In genomic region chr9:66945161-66945560, GRCm38 (mm10) we compare ENCODE assay signal across 8 mouse cellular contexts. TPM values are rescaled to one million over a fixed set of nuclear protein-coding genes. Genes with fewer than 3 reads are reported as not detected.
DNase-seq lines count a peak whose midpoint lies in the region; ATAC-seq and TF ChIP-seq lines count a peak whose summit lies in the region.

No protein-coding gene starts in this region.

- 22% methylated on average over 4 of the region's 4 CpGs for WGBS in heart, embryonic 10.5 days
- 15% methylated on average over 4 of the region's 4 CpGs for WGBS in heart, embryonic 16.5 days
- WGBS in midbrain, embryonic 10.5 days, result 35% methylated on average over 4 of the region's 4 CpGs

- no peaks in the 10 kb centered on the region for H3K9me3 ChIP-seq in heart, embryonic 10.5 days
- no peaks in the 10 kb centered on the region for H3K9me3 ChIP-seq in ES-E14 (ENCODE audit: control insufficient read depth, insufficient read depth, low read depth, low read length)
- no peaks in the 10 kb centered on the region for H3K9me3 ChIP-seq in heart, embryonic 16.5 days (replicated peaks; ENCODE audit: control insufficient read depth, low read length)
- no peaks in the 10 kb centered on the region for H3K9me3 ChIP-seq in midbrain, embryonic 10.5 days (replicated peaks)

- H3K27me3 ChIP-seq in heart, embryonic 10.5 days (ENCODE audit: insufficient read depth, poor library complexity, severe bottlenecking), result no peaks in the 10 kb centered on the region
- H3K27me3 ChIP-seq in heart, embryonic 16.5 days (ENCODE audit: control insufficient read depth, insufficient read depth, low read length), result no peaks in the 10 kb centered on the region
- H3K27me3 ChIP-seq in midbrain, embryonic 10.5 days (ENCODE audit: low read depth, poor library complexity, severe bottlenecking), result no peaks in the 10 kb centered on the region

- in situ Hi-C loops in ES-E14 (cut with MboI; ENCODE audit: low sequenced_read_pairs in 2 of 2, unreplicated experiment in 2 of 2), result no loop called here

- H3K4me1 ChIP-seq in heart, embryonic 10.5 days, result 0 out of 2 replicates have a peak, but pooled peaks cover 6% of the 10 kb centered on the region
- peaks cover 3 to 4% of the 10 kb centered on the region in 2 experiments; a peak in 3 of 4 replicates for H3K4me1 ChIP-seq in ES-E14 (ENCODE audit: control insufficient read depth in 2 of 2, insufficient read depth in 2 of 2, low read length in 2 of 2, poor library complexity in 1 of 2)
- peaks cover 2% of the 10 kb centered on the region; the same call in 1 of the 2 replicates for H3K4me1 ChIP-seq in heart, embryonic 16.5 days (ENCODE audit: control insufficient read depth, insufficient read depth, low read length)
- peaks cover 26% of the 10 kb centered on the region for H3K4me1 ChIP-seq in midbrain, embryonic 10.5 days

- intact Hi-C loops in heart, postnatal 10 days (cut with DNase I), result loop anchor here (5.0 kb wide), 1 partner anchor 97 kb away; no protein-coding TSS in a partner anchor

- H3K4me2 ChIP-seq in heart, embryonic 16.5 days (ENCODE audit: low read depth, low read length), result peak overlapping the region; percentile 86

- ATAC-seq in heart, embryonic 16.5 days (replicated peaks; ENCODE audit: extremely low read depth, insufficient read depth, low FRiP score), result no peak

- no peak for DNase-seq in heart, embryonic 10.5 days (ENCODE audit: low spot score)
- no peak for DNase-seq in heart, postnatal 10 days
- DNase-seq in ES-E14 (ENCODE audit: low read depth, low spot score), result no peak
- no peak for DNase-seq in midbrain, embryonic 10.5 days (ENCODE audit: low spot score)
- DNase-seq in frontal cortex, postnatal 10 days (ENCODE audit: low spot score in 2 of 2), result no peak
- DNase-seq in Muller cell, postnatal 12 days (ENCODE audit: inconsistent ontology term), result no peak
- DNase-seq in urinary bladder, postnatal 25 days (ENCODE audit: low spot score), result no peak

- H3K36me3 ChIP-seq in heart, embryonic 10.5 days, result peaks cover 15% of the 10 kb centered on the region
- peaks cover 3% of the 10 kb centered on the region for H3K36me3 ChIP-seq in ES-E14 (ENCODE audit: control insufficient read depth, insufficient read depth, low read length, poor library complexity, severe bottlenecking)
- H3K36me3 ChIP-seq in heart, embryonic 16.5 days (ENCODE audit: control insufficient read depth, insufficient read depth), result peaks cover 7% of the 10 kb centered on the region; the same call in 1 of the 2 replicates
- H3K36me3 ChIP-seq in midbrain, embryonic 10.5 days, result peaks cover 26% of the 10 kb centered on the region

- peak overlapping the region; percentile 92 for H3K4me3 ChIP-seq in heart, embryonic 10.5 days
- peak overlapping the region; percentile 76 to 79; a peak in 3 of 4 replicates for H3K4me3 ChIP-seq in ES-E14 (ENCODE audit: insufficient read depth in 1 of 2, low read depth in 1 of 2, low read length in 2 of 2, poor library complexity in 1 of 2, severe bottlenecking in 1 of 2)
- H3K4me3 ChIP-seq in heart, embryonic 16.5 days (ENCODE audit: low read length), result peak overlapping the region; percentile 84
- H3K4me3 ChIP-seq in midbrain, embryonic 10.5 days, result peak overlapping the region; percentile 98

- peak overlapping the region; percentile 70; the same call in 1 of the 2 replicates for H3K9ac ChIP-seq in ES-E14 (ENCODE audit: insufficient read depth, low read depth, low read length, poor library complexity, severe bottlenecking)
- H3K9ac ChIP-seq in heart, embryonic 16.5 days (ENCODE audit: low read length), result peak overlapping the region; percentile 83

- H3K27ac ChIP-seq in heart, embryonic 10.5 days, result peak overlapping the region; percentile 95
- peak overlapping the region; percentile 6; the same call in 1 of the 2 replicates for H3K27ac ChIP-seq in ES-E14 (ENCODE audit: insufficient read depth, low read depth, low read length, poor library complexity, severe bottlenecking)
- peak overlapping the region; percentile 97 for H3K27ac ChIP-seq in heart, embryonic 16.5 days (ENCODE audit: low read length)
- peak overlapping the region; percentile 94 for H3K27ac ChIP-seq in midbrain, embryonic 10.5 days (replicated peaks)

TF ChIP-seq in ES-E14, 5 proteins besides CTCF, POLR2A, EP300 and RAD21:
- no peak for TF ChIP-seq CHD2 (IDR thresholded peaks at IDR 0.05; ENCODE audit: low read depth, low read length)
- TF ChIP-seq HCFC1 (IDR thresholded peaks at IDR 0.05; ENCODE audit: borderline replicate concordance, insufficient read depth, low read length), result no peak
- no peak for TF ChIP-seq MAFK (IDR thresholded peaks at IDR 0.05; ENCODE audit: insufficient read depth, low read depth, low read length)
- TF ChIP-seq ZNF384 (IDR thresholded peaks at IDR 0.05; ENCODE audit: low read depth, low read length), result no peak
- TF ChIP-seq ZC3H11A (IDR thresholded peaks at IDR 0.05; ENCODE audit: borderline replicate concordance, low read depth, low read length), result no peak

RNA-seq across cellular contexts. Expression of gene Rps27l, which starts 0.7 kb away (rescaled TPM):
- 626 and 705 TPM in 2 replicates for polyA plus RNA-seq in heart, embryonic 10.5 days (2016; fragmentation: Nextera tagmentation; extraction: Ambion mirVana)
- total RNA-seq in heart, postnatal 10 days (2021), result 100 to 1,000 TPM; 247 to 258 TPM
- 767 and 917 TPM in 2 replicates for total RNA-seq in ES-E14 (2012; rRNA removed)
- 437 and 444 TPM in 2 replicates for polyA plus RNA-seq in heart, embryonic 16.5 days (2015; fragmentation: Nextera tagmentation; extraction: Ambion mirVana)
- 659 and 790 TPM in 2 replicates for polyA plus RNA-seq in midbrain, embryonic 10.5 days (2016; fragmentation: Nextera tagmentation; extraction: Ambion mirVana)

RNA-seq across cellular contexts. Expression of gene Rab8b, which starts 25.7 kb away (rescaled TPM):
- 21.1 and 21.3 TPM in 2 replicates for polyA plus RNA-seq in heart, embryonic 10.5 days (2016; fragmentation: Nextera tagmentation; extraction: Ambion mirVana)
- total RNA-seq in heart, postnatal 10 days (2021), result 10 to 100 TPM; 15.9 to 19.0 TPM
- total RNA-seq in ES-E14 (2012; rRNA removed), result 7.0 and 7.9 TPM in 2 replicates
- polyA plus RNA-seq in heart, embryonic 16.5 days (2015; fragmentation: Nextera tagmentation; extraction: Ambion mirVana), result 17.2 and 17.6 TPM in 2 replicates
- 26.7 and 32.1 TPM in 2 replicates for polyA plus RNA-seq in midbrain, embryonic 10.5 days (2016; fragmentation: Nextera tagmentation; extraction: Ambion mirVana)

RNA-seq across cellular contexts. Expression of gene Lactb, which starts 30.1 kb away (rescaled TPM):
- 10.1 and 11.4 TPM in 2 replicates for polyA plus RNA-seq in heart, embryonic 10.5 days (2016; fragmentation: Nextera tagmentation; extraction: Ambion mirVana)
- total RNA-seq in heart, postnatal 10 days (2021), result 10 to 100 TPM; 22.2 to 23.7 TPM
- 7.0 and 10.0 TPM in 2 replicates for total RNA-seq in ES-E14 (2012; rRNA removed)
- 5.4 and 6.3 TPM in 2 replicates for polyA plus RNA-seq in heart, embryonic 16.5 days (2015; fragmentation: Nextera tagmentation; extraction: Ambion mirVana)
- polyA plus RNA-seq in midbrain, embryonic 10.5 days (2016; fragmentation: Nextera tagmentation; extraction: Ambion mirVana), result 8.2 and 9.6 TPM in 2 replicates

Comparison
In these comparisons a context has a peak if more than half of its experiments do, and no peak if none do; other contexts are left out.
1. H3K27ac ChIP-seq: peak in every context shown above with its lines; median percentile 97 in heart, embryonic 16.5 days; 95 in heart, embryonic 10.5 days; 94 in midbrain, embryonic 10.5 days; 6 in ES-E14.